ENCODE assay signal across 20 mouse cellular contexts in the genomic region with DNA sequence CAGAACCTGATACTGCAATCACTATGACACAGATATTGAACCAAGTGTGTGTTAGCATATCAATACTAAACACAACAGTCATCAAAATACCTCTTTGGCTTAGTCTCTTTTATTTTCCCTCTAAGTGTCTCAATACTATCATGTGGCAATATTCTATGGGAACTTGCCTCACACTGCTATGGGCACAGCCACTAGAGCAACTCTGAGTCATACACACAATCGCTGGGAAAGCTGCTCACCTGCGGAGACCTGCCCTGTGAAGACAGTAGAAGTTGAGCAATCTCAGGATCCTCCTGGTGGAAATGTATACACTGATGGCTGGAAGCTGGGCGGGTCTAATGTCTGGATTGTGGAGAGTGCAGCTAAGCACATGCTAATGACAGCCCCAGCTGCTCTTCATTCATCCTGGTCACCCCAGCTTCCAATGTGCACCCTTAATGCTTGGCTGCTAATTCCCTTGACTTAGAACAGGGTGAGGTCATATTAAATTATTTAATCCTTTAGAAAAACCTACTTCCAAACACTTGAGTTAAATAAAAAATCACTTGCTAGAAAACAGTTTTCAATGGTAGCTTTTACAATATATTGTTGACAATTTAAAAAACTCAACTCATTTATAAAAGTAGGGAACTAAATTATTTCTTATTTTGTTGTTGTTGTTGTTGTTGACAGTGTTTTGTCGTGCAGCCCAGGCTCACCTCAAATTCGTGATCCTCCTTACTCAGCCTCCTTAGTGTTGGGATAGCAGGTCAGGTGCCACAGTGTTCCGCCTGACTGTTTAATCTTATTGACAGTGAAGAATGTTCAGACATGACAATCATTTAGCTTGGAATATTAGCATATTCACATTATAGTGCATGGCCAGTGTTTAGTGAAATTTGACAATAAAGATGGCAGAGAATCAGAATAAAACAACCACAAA.
DNase-seq lines count a peak whose midpoint lies in the region; ATAC-seq lines count a peak whose summit lies in the region.
"Had no signal": no experiment of that assay in that cellular context is flagged by ENCODE, and none has a peak within 500 bp of the region (broad histone marks: within the 10 kb centered on the region; RNA-seq: fewer than 3 reads in every experiment).

No protein-coding gene starts in this region.

- H3K4me3 ChIP-seq in hindbrain, embryonic 11.5 days (ENCODE audit: low read depth, low read length), result no peak overlapping the region
- H3K4me3 ChIP-seq in hindbrain, embryonic 14.5 days (replicated peaks; ENCODE audit: low read length), result no peak overlapping the region
- H3K4me3 ChIP-seq in midbrain, embryonic 12.5 days, result no peak overlapping the region
- H3K4me3 ChIP-seq in midbrain, embryonic 14.5 days (replicated peaks; ENCODE audit: low read depth, low read length), result no peak overlapping the region
- H3K4me3 ChIP-seq in forebrain, embryonic 15.5 days, result no peak overlapping the region
- no peak overlapping the region for H3K4me3 ChIP-seq in stomach, embryonic 14.5 days (ENCODE audit: low read depth, low read length)
- H3K4me3 ChIP-seq: embryonic facial prominence, embryonic 15.5 days; kidney, embryonic 15.5 days; limb, embryonic 12.5 days; myocyte had no signal

- no peaks in the 10 kb centered on the region for H3K9me3 ChIP-seq in hindbrain, embryonic 11.5 days (ENCODE audit: control insufficient read depth, low read length)
- no peaks in the 10 kb centered on the region for H3K9me3 ChIP-seq in hindbrain, embryonic 14.5 days (ENCODE audit: control insufficient read depth, low read length)
- H3K9me3 ChIP-seq in midbrain, embryonic 12.5 days, result no peaks in the 10 kb centered on the region
- no peaks in the 10 kb centered on the region for H3K9me3 ChIP-seq in midbrain, embryonic 14.5 days (ENCODE audit: control insufficient read depth, low read length)
- no peaks in the 10 kb centered on the region for H3K9me3 ChIP-seq in forebrain, embryonic 15.5 days
- H3K9me3 ChIP-seq in stomach, embryonic 14.5 days (ENCODE audit: control insufficient read depth, low read depth, low read length), result no peaks in the 10 kb centered on the region
- H3K9me3 ChIP-seq: embryonic facial prominence, embryonic 15.5 days; kidney, embryonic 15.5 days; limb, embryonic 12.5 days had no signal

- no peak overlapping the region for H3K9ac ChIP-seq in hindbrain, embryonic 11.5 days (ENCODE audit: low read depth, low read length)
- no peak overlapping the region for H3K9ac ChIP-seq in hindbrain, embryonic 14.5 days
- no peak overlapping the region for H3K9ac ChIP-seq in midbrain, embryonic 12.5 days (replicated peaks)
- H3K9ac ChIP-seq in midbrain, embryonic 14.5 days (replicated peaks; ENCODE audit: low read length), result no peak overlapping the region
- no peak overlapping the region for H3K9ac ChIP-seq in forebrain, embryonic 15.5 days (replicated peaks)
- H3K9ac ChIP-seq in stomach, embryonic 14.5 days (replicated peaks; ENCODE audit: low read depth, low read length), result no peak overlapping the region
- H3K9ac ChIP-seq: embryonic facial prominence, embryonic 15.5 days; kidney, embryonic 15.5 days; limb, embryonic 12.5 days; liver, embryonic 14.5 days had no signal

- DNase-seq in hindbrain, embryonic 11.5 days (ENCODE audit: low spot score), result no peak
- no peak for DNase-seq in hindbrain, embryonic 14.5 days (ENCODE audit: low spot score)
- DNase-seq in midbrain, embryonic 14.5 days, result no peak
- DNase-seq in natural killer cell, adult 2 months (ENCODE audit: low spot score in 2 of 2), result no peak
- DNase-seq: adrenal gland, postnatal 25 days; cerebellum, adult 2 months; gastrocnemius, postnatal 14 days; right cerebral cortex, postnatal 25 days; thymus, postnatal 4 days had no signal

- no peak overlapping the region for H3K27ac ChIP-seq in hindbrain, embryonic 11.5 days (ENCODE audit: low read depth, low read length)
- no peak overlapping the region for H3K27ac ChIP-seq in hindbrain, embryonic 14.5 days
- no peak overlapping the region for H3K27ac ChIP-seq in midbrain, embryonic 12.5 days (replicated peaks)
- H3K27ac ChIP-seq in midbrain, embryonic 14.5 days (replicated peaks; ENCODE audit: low read depth, low read length), result no peak overlapping the region
- H3K27ac ChIP-seq in forebrain, embryonic 15.5 days (replicated peaks), result no peak overlapping the region
- H3K27ac ChIP-seq in stomach, embryonic 14.5 days (ENCODE audit: low read length), result no peak overlapping the region
- H3K27ac ChIP-seq: embryonic facial prominence, embryonic 15.5 days; kidney, embryonic 15.5 days; limb, embryonic 12.5 days; liver, embryonic 14.5 days had no signal

- H3K4me2 ChIP-seq in hindbrain, embryonic 11.5 days (replicated peaks; ENCODE audit: low read depth, low read length), result no peak overlapping the region
- H3K4me2 ChIP-seq in hindbrain, embryonic 14.5 days (replicated peaks), result no peak overlapping the region
- no peak overlapping the region for H3K4me2 ChIP-seq in midbrain, embryonic 12.5 days (replicated peaks)
- no peak overlapping the region for H3K4me2 ChIP-seq in midbrain, embryonic 14.5 days (ENCODE audit: low read length)
- H3K4me2 ChIP-seq in forebrain, embryonic 15.5 days (replicated peaks), result no peak overlapping the region
- no peak overlapping the region for H3K4me2 ChIP-seq in stomach, embryonic 14.5 days (replicated peaks; ENCODE audit: low read depth, low read length)
- H3K4me2 ChIP-seq: embryonic facial prominence, embryonic 15.5 days; heart, embryonic 11.5 days; kidney, embryonic 15.5 days; limb, embryonic 12.5 days had no signal

- 77% methylated on average over 6 of the region's 6 CpGs for WGBS in hindbrain, embryonic 11.5 days
- WGBS in hindbrain, embryonic 14.5 days, result 76% methylated on average over 6 of the region's 6 CpGs
- 69% methylated on average over 6 of the region's 6 CpGs for WGBS in midbrain, embryonic 12.5 days
- 63% methylated on average over 6 of the region's 6 CpGs for WGBS in midbrain, embryonic 14.5 days
- WGBS in forebrain, embryonic 15.5 days, result 52% methylated on average over 6 of the region's 6 CpGs
- 68% methylated on average over 6 of the region's 6 CpGs for whole genome bisulfite sequencing in stomach, embryonic 14.5 days

- H3K27me3 ChIP-seq in hindbrain, embryonic 11.5 days (ENCODE audit: control insufficient read depth, insufficient read depth, low read length), result no peaks in the 10 kb centered on the region
- H3K27me3 ChIP-seq in hindbrain, embryonic 14.5 days (ENCODE audit: control insufficient read depth, insufficient read depth, low read length), result no peaks in the 10 kb centered on the region
- no peaks in the 10 kb centered on the region for H3K27me3 ChIP-seq in midbrain, embryonic 12.5 days
- H3K27me3 ChIP-seq in midbrain, embryonic 14.5 days (ENCODE audit: control insufficient read depth, insufficient read depth, low read length), result no peaks in the 10 kb centered on the region
- H3K27me3 ChIP-seq in forebrain, embryonic 15.5 days, result no peaks in the 10 kb centered on the region
- no peaks in the 10 kb centered on the region for H3K27me3 ChIP-seq in stomach, embryonic 14.5 days (ENCODE audit: control insufficient read depth, insufficient read depth, low read length)
- H3K27me3 ChIP-seq: embryonic facial prominence, embryonic 15.5 days; kidney, embryonic 15.5 days; limb, embryonic 12.5 days had no signal

- peak; percentile 47; the same call in 1 of the 2 replicates for ATAC-seq in hindbrain, embryonic 11.5 days (ENCODE audit: low FRiP score)
- no peak for ATAC-seq in hindbrain, embryonic 14.5 days (ENCODE audit: low FRiP score)
- ATAC-seq in midbrain, embryonic 12.5 days (ENCODE audit: low FRiP score, low read depth), result peak; percentile 67; the same call in 1 of the 2 replicates
- no peak for ATAC-seq in midbrain, embryonic 14.5 days (ENCODE audit: low FRiP score, low TSS enrichment)
- ATAC-seq in forebrain, embryonic 15.5 days (replicated peaks), result peak; percentile 81
- ATAC-seq in stomach, embryonic 14.5 days (ENCODE audit: insufficient number of reproducible peaks, insufficient read depth, low FRiP score, low read depth), result 0 out of 2 replicates have a peak, but pooled peaks have one; percentile 28
- ATAC-seq in erythroblast, adult 5-6 weeks (replicated peaks; ENCODE audit: low FRiP score, poor library complexity, severe bottlenecking), result no peak
- ATAC-seq: lung, postnatal 0 days had no signal

- no peaks in the 10 kb centered on the region for H3K4me1 ChIP-seq in hindbrain, embryonic 11.5 days (replicated peaks; ENCODE audit: control insufficient read depth, insufficient read depth, low read length)
- no peaks in the 10 kb centered on the region for H3K4me1 ChIP-seq in hindbrain, embryonic 14.5 days (replicated peaks; ENCODE audit: control insufficient read depth, insufficient read depth, low read length)
- H3K4me1 ChIP-seq in midbrain, embryonic 12.5 days, result no peaks in the 10 kb centered on the region
- no peaks in the 10 kb centered on the region for H3K4me1 ChIP-seq in midbrain, embryonic 14.5 days (ENCODE audit: control insufficient read depth, insufficient read depth, low read length)
- H3K4me1 ChIP-seq in forebrain, embryonic 15.5 days, result peaks cover 8% of the 10 kb centered on the region; the same call in 1 of the 2 replicates
- H3K4me1 ChIP-seq in stomach, embryonic 14.5 days (ENCODE audit: control insufficient read depth, insufficient read depth, low read length), result no peaks in the 10 kb centered on the region

- H3K36me3 ChIP-seq in hindbrain, embryonic 11.5 days (ENCODE audit: control insufficient read depth, insufficient read depth, low read length), result no peaks in the 10 kb centered on the region
- H3K36me3 ChIP-seq in hindbrain, embryonic 14.5 days (replicated peaks; ENCODE audit: control insufficient read depth, insufficient read depth), result no peaks in the 10 kb centered on the region
- no peaks in the 10 kb centered on the region for H3K36me3 ChIP-seq in midbrain, embryonic 12.5 days
- no peaks in the 10 kb centered on the region for H3K36me3 ChIP-seq in midbrain, embryonic 14.5 days (ENCODE audit: control insufficient read depth, insufficient read depth, low read length)
- no peaks in the 10 kb centered on the region for H3K36me3 ChIP-seq in forebrain, embryonic 15.5 days
- H3K36me3 ChIP-seq in stomach, embryonic 14.5 days (ENCODE audit: control insufficient read depth, insufficient read depth, low read length), result no peaks in the 10 kb centered on the region
- H3K36me3 ChIP-seq: embryonic facial prominence, embryonic 15.5 days; kidney, embryonic 15.5 days; limb, embryonic 12.5 days had no signal

Comparison
In these comparisons a context has a peak if more than half of its experiments do, and no peak if none do; other contexts are left out.
1. ATAC-seq: peak in hindbrain, embryonic 11.5 days (single experiment), midbrain, embryonic 12.5 days (single experiment), forebrain, embryonic 15.5 days (single experiment) and stomach, embryonic 14.5 days (single experiment); none in hindbrain, embryonic 14.5 days (single experiment), midbrain, embryonic 14.5 days (single experiment) and erythroblast, adult 5-6 weeks (single experiment).